Mouse (Mus musculus) hindbrain, embryonic 11.5 days (tissue): ENCODE data around the gene Atg13. TPM values are rescaled to one million over a fixed set of nuclear protein-coding genes. Genes with fewer than 3 reads are reported as not detected.

Experiments
- ATAC-seq: fragments of 200-750 bp; cut with Nextera tagmentation; 2 replicates; pipeline ENCODE4 v1.8.0; 2017; ENCODE audit warnings: mild to moderate bottlenecking, moderate TSS enrichment, moderate library complexity; ENCODE audit not compliant: low FRiP score
- DNase-seq: peaks from one replicate; pipeline ENCODE4 v3.0.0-alpha.2; 2015; ENCODE audit warnings: low spot score
- H3K27ac ChIP-seq: fragments of 300-500 bp; sonication (generic); 2 replicates; pipeline ENCODE4 v1.5.1; 2014; ENCODE audit warnings: mild to moderate bottlenecking, low read depth, low read length
- H3K27me3 ChIP-seq: fragments of 300-500 bp; sonication (generic); 2 replicates; pipeline ENCODE4 v1.6.1; 2014; ENCODE audit warnings: mild to moderate bottlenecking, low read length, moderate library complexity, mixed read lengths; ENCODE audit not compliant: control insufficient read depth, insufficient read depth
- H3K36me3 ChIP-seq: fragments of 300-500 bp; sonication (generic); 2 replicates; pipeline ENCODE4 v1.6.1; 2014; ENCODE audit warnings: mild to moderate bottlenecking, low read length, moderate library complexity, mixed read lengths; ENCODE audit not compliant: control insufficient read depth, insufficient read depth
- H3K4me1 ChIP-seq: fragments of 300-500 bp; sonication (generic); replicated peaks from 2 replicates; pipeline ENCODE4 v1.6.1; 2014; ENCODE audit warnings: low read length, mixed read lengths; ENCODE audit not compliant: control insufficient read depth, insufficient read depth
- H3K4me2 ChIP-seq: fragments of 300-500 bp; sonication (generic); replicated peaks from 2 replicates; pipeline ENCODE4 v1.6.1; 2014; ENCODE audit warnings: mild to moderate bottlenecking, low read depth, low read length
- H3K4me3 ChIP-seq: fragments of 300-500 bp; sonication (generic); 2 replicates; pipeline ENCODE4 v1.5.1; 2014; ENCODE audit warnings: low read depth, low read length
- H3K9ac ChIP-seq: fragments of 300-500 bp; sonication (generic); 2 replicates; pipeline ENCODE4 v1.6.1; 2014; ENCODE audit warnings: low read depth, low read length
- H3K9me3 ChIP-seq: fragments of 300-500 bp; sonication (generic); 2 replicates; pipeline ENCODE4 v1.6.1; 2016; ENCODE audit warnings: low read length; ENCODE audit not compliant: control insufficient read depth
- WGBS: fragments of 180-500 bp; shearing (Covaris S2); extraction: QIAGEN DNeasy Blood & Tissue Kit; methylation state at CpG from one replicate; pipeline ENCODE4 v1.1.7; 2014; 5-methylcytosine and 5-hydroxymethylcytosine counted together
- polyA plus RNA-seq: library from polyadenylated mRNA; unstranded; fragments of >200 nt; fragmentation: Nextera tagmentation; extraction: Ambion mirVana; gene quantifications from 2 replicates; pipeline ENCODE4 v1.2.1, GENCODE M21; 2014

Atg13 gene
- polyA plus RNA-seq, 1 experiment from 2014 or later: 31.9 TPM

- Histone ChIP-seq H3K4me2 (no peak overlapping the region), H3K4me3 (no peak overlapping the region), H3K27me3 (no peaks in the 10 kb centered on the region), H3K9ac (no peak overlapping the region), H3K36me3 (peaks cover 6% of the 10 kb centered on the region; the same call in 1 of the 2 replicates), H3K9me3 (no peaks in the 10 kb centered on the region), H3K27ac (no peak overlapping the region), H3K4me1 (no peaks in the 10 kb centered on the region)
- DNase-seq (no peak), ATAC-seq (no peak)
- 95% methylated on average over 8 of the region's 8 CpGs for WGBS
Observed at GRCm38 (mm10) chr2:91659657-91660056, 50.7 kb downstream of the Atg13 start.

- no peaks in the 10 kb centered on the region for H3K4me1 ChIP-seq
- H3K9ac ChIP-seq: no peak overlapping the region
- WGBS: 76% methylated on average over 8 of the region's 8 CpGs
- ATAC-seq (no peak), DNase-seq (no peak)
- no peaks in the 10 kb centered on the region for H3K27me3 ChIP-seq
- H3K4me3 ChIP-seq: no peak overlapping the region
- H3K9me3 ChIP-seq: no peaks in the 10 kb centered on the region
- peaks cover 4% of the 10 kb centered on the region; the same call in 1 of the 2 replicates for H3K36me3 ChIP-seq
- H3K27ac ChIP-seq: no peak overlapping the region
- no peak overlapping the region for H3K4me2 ChIP-seq
Observed at GRCm38 (mm10) chr2:91656774-91657173, 53.6 kb downstream of the Atg13 start.

- Histone ChIP-seq H3K4me1 (0 out of 2 replicates have a peak, but pooled peaks cover 2% of the 10 kb centered on the region), H3K9ac (no peak overlapping the region), H3K9me3 (no peaks in the 10 kb centered on the region), H3K4me2 (no peak overlapping the region), H3K36me3 (peaks cover 4% of the 10 kb centered on the region; the same call in 1 of the 2 replicates), H3K27ac (no peak overlapping the region), H3K27me3 (no peaks in the 10 kb centered on the region), H3K4me3 (no peak overlapping the region)
- DNase-seq (no peak), ATAC-seq (no peak)
- WGBS: 79% methylated on average over 6 of the region's 6 CpGs
Observed at GRCm38 (mm10) chr2:91655827-91656226, 54.5 kb downstream of the Atg13 start.

GRCm38 (mm10) chr2:91655388-91655787 is 55.0 kb downstream of the Atg13 start:
- no peak overlapping the region for H3K27ac ChIP-seq
- no peak for DNase-seq
- ATAC-seq: no peak
- no peaks in the 10 kb centered on the region for H3K9me3 ChIP-seq
- no peaks in the 10 kb centered on the region for H3K27me3 ChIP-seq
- no peak overlapping the region for H3K4me2 ChIP-seq
- no peak overlapping the region for H3K9ac ChIP-seq
- H3K36me3 ChIP-seq: peaks cover 4% of the 10 kb centered on the region; the same call in 1 of the 2 replicates
- H3K4me3 ChIP-seq: no peak overlapping the region
- H3K4me1 ChIP-seq: 0 out of 2 replicates have a peak, but pooled peaks cover 2% of the 10 kb centered on the region
- 96% methylated on average over 5 of the region's 5 CpGs for WGBS

GRCm38 (mm10) chr2:91652863-91653262 is 57.5 kb downstream of the Atg13 start:
- Histone ChIP-seq H3K4me3 (no peak overlapping the region), H3K27ac (no peak overlapping the region), H3K4me1 (0 out of 2 replicates have a peak, but pooled peaks cover 2% of the 10 kb centered on the region), H3K9me3 (no peaks in the 10 kb centered on the region), H3K27me3 (no peaks in the 10 kb centered on the region), H3K36me3 (peaks cover 4% of the 10 kb centered on the region; the same call in 1 of the 2 replicates), H3K9ac (no peak overlapping the region), H3K4me2 (no peak overlapping the region)
- WGBS: 57% methylated on average over 6 of the region's 6 CpGs
- ATAC-seq: no peak
- no peak for DNase-seq

- no peaks in the 10 kb centered on the region for H3K9me3 ChIP-seq
- no peak overlapping the region for H3K27ac ChIP-seq
- ATAC-seq (no peak), DNase-seq (no peak)
- 90% methylated on average over 14 of the region's 14 CpGs for WGBS
- H3K9ac ChIP-seq: no peak overlapping the region
- H3K27me3 ChIP-seq: no peaks in the 10 kb centered on the region
- H3K4me2 ChIP-seq: no peak overlapping the region
- H3K4me1 ChIP-seq: 0 out of 2 replicates have a peak, but pooled peaks cover 2% of the 10 kb centered on the region
- H3K36me3 ChIP-seq: peaks cover under 1% of the 10 kb centered on the region; the same call in 1 of the 2 replicates
- H3K4me3 ChIP-seq: no peak overlapping the region
Observed at GRCm38 (mm10) chr2:91651458-91652258, 58.7 kb downstream of the Atg13 start.

GRCm38 (mm10) chr2:91650360-91650995 is 59.9 kb downstream of the Atg13 start:
- peak overlapping the region; percentile 75 for H3K4me3 ChIP-seq
- peak overlapping the region; percentile 97 for H3K4me2 ChIP-seq
- H3K27me3 ChIP-seq: no peaks in the 10 kb centered on the region
- peak; percentile 65; the same call in 1 of the 2 replicates for ATAC-seq
- H3K9ac ChIP-seq: peak overlapping the region; percentile 54
- peaks cover 7% of the 10 kb centered on the region for H3K36me3 ChIP-seq
- 18% methylated on average over 16 of the region's 16 CpGs for WGBS
- H3K4me1 ChIP-seq: 0 out of 2 replicates have a peak, but pooled peaks cover 2% of the 10 kb centered on the region
- H3K9me3 ChIP-seq: no peaks in the 10 kb centered on the region
- H3K27ac ChIP-seq: no peak overlapping the region
- no peak for DNase-seq

GRCm38 (mm10) chr2:91649553-91650359 is 60.6 kb downstream of the Atg13 start, which contains the start of the genes Zfp408 and Arhgap1:
TSS of gene Zfp408 (minus strand) at chr2:91649791.
TSS of gene Arhgap1 (plus strand) at chr2:91649860.
- peak within 1 kb of the TSS; percentile 78 for H3K27ac ChIP-seq
- H3K4me1 ChIP-seq: 0 out of 2 replicates have a peak, but pooled peaks cover 2% of the 10 kb centered on the region
- WGBS: under 1% methylated on average over 44 of the region's 44 CpGs
- H3K4me2 ChIP-seq: peak within 1 kb of the TSS; percentile 97
- no peaks in the 10 kb centered on the region for H3K9me3 ChIP-seq
- peak; percentile 92 for ATAC-seq
- H3K4me3 ChIP-seq: peak within 1 kb of the TSS; percentile 75
- DNase-seq: peak; percentile 98
- peaks cover 13% of the 10 kb centered on the region for H3K36me3 ChIP-seq
- no peaks in the 10 kb centered on the region for H3K27me3 ChIP-seq
- peak within 1 kb of the TSS; percentile 91 for H3K9ac ChIP-seq
